Mouse (Mus musculus): ENCODE data around the gene Eps8l1.

Eps8l1 gene

GRCm38 (mm10) chr7:4511489-4512224 lies 51.2 kb downstream of the Eps8l1 start:
- DNase-seq, result no peak

- peak in 1 of 2 experiments; percentile 39 for DNase-seq
These were observed 52.8 kb downstream of the Eps8l1 start for GRCm38 (mm10) chr7:4513236-4513635.

GRCm38 (mm10) chr7:4513829-4514712 lies 53.6 kb downstream of the Eps8l1 start:
- no peak for DNase-seq

- no peak for DNase-seq
These were observed 55.4 kb downstream of the Eps8l1 start for GRCm38 (mm10) chr7:4515853-4516252.

- DNase-seq, result no peak
These were observed 56.0 kb downstream of the Eps8l1 start, which contains the start of gene Tnnt1 for GRCm38 (mm10) chr7:4516332-4517050. Gene Tnnt1, minus strand, starts transcription at chr7:4516382.

- no peak for DNase-seq
These were observed 58.0 kb downstream of the Eps8l1 start for GRCm38 (mm10) chr7:4518487-4518886.

GRCm38 (mm10) chr7:4521231-4522003 lies 60.9 kb downstream of the Eps8l1 start:
- DNase-seq, result no peak

GRCm38 (mm10) chr7:4522292-4522691 lies 61.8 kb downstream of the Eps8l1 start:
- no peak for DNase-seq

GRCm38 (mm10) chr7:4523205-4524130 lies 63.0 kb downstream of the Eps8l1 start:
- DNase-seq, result no peak

GRCm38 (mm10) chr7:4524212-4524922 lies 63.9 kb downstream of the Eps8l1 start, which contains the start of gene Tnni3:
Gene Tnni3, minus strand, starts transcription at chr7:4524229.
- peak; percentile 42 to 54 for DNase-seq

- DNase-seq, result peak; percentile 67 to 80
These were observed 66.1 kb downstream of the Eps8l1 start for GRCm38 (mm10) chr7:4526341-4527301.

GRCm38 (mm10) chr7:4527302-4527689 lies 66.8 kb downstream of the Eps8l1 start:
- no peak for DNase-seq
